21 mouse cellular contexts compared by ENCODE assay signal in genomic region chr6:99734666-99735065, GRCm38 (mm10). TPM values are rescaled to one million over a fixed set of nuclear protein-coding genes. Genes with fewer than 3 reads are reported as not detected.
DNase-seq lines count a peak whose midpoint lies in the region; ATAC-seq and TF ChIP-seq lines count a peak whose summit lies in the region.
"Had no signal": no experiment of that assay in that cellular context is flagged by ENCODE, and none has a peak within 500 bp of the region (broad histone marks: within the 10 kb centered on the region; RNA-seq: fewer than 3 reads in every experiment).

No protein-coding gene starts in this region.

- no peak overlapping the region for H3K27ac ChIP-seq in heart, adult 2 months
- no peak overlapping the region for H3K27ac ChIP-seq in heart, embryonic 11.5 days (ENCODE audit: low read depth, low read length)
- H3K27ac ChIP-seq in thymus, adult 2 months (ENCODE audit: control insufficient read depth, insufficient read depth, low read length): no peak overlapping the region
- no peak overlapping the region for H3K27ac ChIP-seq in midbrain, postnatal 0 days (ENCODE audit: low read depth, low read length)
- H3K27ac ChIP-seq: forebrain, embryonic 15.5 days; hindbrain, embryonic 12.5 days; intestine, embryonic 15.5 days; liver, embryonic 13.5 days; neural tube, embryonic 13.5 days had no signal

- no peaks in the 10 kb centered on the region for H3K27me3 ChIP-seq in heart, adult 2 months (ENCODE audit: control insufficient read depth, insufficient read depth, low read length)
- H3K27me3 ChIP-seq in heart, embryonic 11.5 days (ENCODE audit: control insufficient read depth, insufficient read depth, low read length): no peaks in the 10 kb centered on the region
- no peaks in the 10 kb centered on the region for H3K27me3 ChIP-seq in thymus, adult 2 months (ENCODE audit: control insufficient read depth, insufficient read depth, low read length)
- H3K27me3 ChIP-seq in midbrain, postnatal 0 days (ENCODE audit: insufficient read depth, low read length): no peaks in the 10 kb centered on the region
- H3K27me3 ChIP-seq: forebrain, embryonic 15.5 days; intestine, embryonic 15.5 days had no signal

- peak; percentile 24 to 45 for DNase-seq in heart, adult 2 months
- peak; percentile 60 for DNase-seq in 3T3-L1 (ENCODE audit: low read depth, low spot score)
- peak; percentile 87 for DNase-seq in adrenal gland, adult 2 months
- DNase-seq in heart, postnatal 10 days: peak; percentile 29 to 55
- DNase-seq in thymus, adult 2 months: no peak
- no peak for DNase-seq in midbrain, postnatal 0 days (ENCODE audit: low spot score)
- DNase-seq: cerebellum, adult 8-10 months; left cerebral cortex, postnatal 4 days; liver, embryonic 13.5 days; lung, postnatal 14 days had no signal

- intact Hi-C loops in heart, adult 2 months (cut with DNase I): no loop called here
- intact Hi-C loops in heart, postnatal 10 days (cut with DNase I): no loop called here

- no peaks in the 10 kb centered on the region for H3K4me1 ChIP-seq in heart, adult 2 months (ENCODE audit: control insufficient read depth, insufficient read depth, low read length)
- H3K4me1 ChIP-seq in heart, embryonic 11.5 days (ENCODE audit: control insufficient read depth, insufficient read depth, low read length): no peaks in the 10 kb centered on the region
- no peaks in the 10 kb centered on the region; the same call in 1 of the 2 replicates for H3K4me1 ChIP-seq in thymus, adult 2 months (replicated peaks; ENCODE audit: control insufficient read depth, insufficient read depth, low read length)
- H3K4me1 ChIP-seq in midbrain, postnatal 0 days (ENCODE audit: insufficient read depth, low read length): no peaks in the 10 kb centered on the region
- H3K4me1 ChIP-seq: forebrain, embryonic 15.5 days; hindbrain, embryonic 12.5 days; intestine, embryonic 15.5 days; liver, embryonic 13.5 days; neural tube, embryonic 13.5 days had no signal

- H3K36me3 ChIP-seq in heart, adult 2 months (ENCODE audit: control insufficient read depth, insufficient read depth, low read length): no peaks in the 10 kb centered on the region
- H3K36me3 ChIP-seq in heart, embryonic 11.5 days (ENCODE audit: control insufficient read depth, insufficient read depth, low read length): no peaks in the 10 kb centered on the region
- H3K36me3 ChIP-seq in thymus, adult 2 months (ENCODE audit: control insufficient read depth, insufficient read depth, low read length): no peaks in the 10 kb centered on the region
- H3K36me3 ChIP-seq in midbrain, postnatal 0 days (ENCODE audit: insufficient read depth, low read length): no peaks in the 10 kb centered on the region
- H3K36me3 ChIP-seq: forebrain, embryonic 15.5 days; G1E; hindbrain, embryonic 12.5 days; intestine, embryonic 15.5 days; liver, embryonic 13.5 days; neural tube, embryonic 13.5 days had no signal

- no peaks in the 10 kb centered on the region for H3K79me2 ChIP-seq in heart, adult 2 months (replicated peaks; ENCODE audit: control insufficient read depth, insufficient read depth, low read length)

- ATAC-seq in heart, embryonic 11.5 days (replicated peaks; ENCODE audit: insufficient number of reproducible peaks, low FRiP score, low TSS enrichment): no peak
- ATAC-seq in midbrain, postnatal 0 days (ENCODE audit: low FRiP score): no peak
- ATAC-seq in granulocyte monocyte progenitor cell, adult 5-6 weeks (replicated peaks; ENCODE audit: poor library complexity, severe bottlenecking): no peak
- ATAC-seq: forebrain, embryonic 15.5 days; intestine, embryonic 15.5 days had no signal

- TF ChIP-seq POLR2A in heart, adult 2 months (IDR thresholded peaks at IDR 0.05; ENCODE audit: insufficient read depth, low read depth, low read length): no peak
- no peak for TF ChIP-seq POLR2A in thymus, adult 2 months (IDR thresholded peaks at IDR 0.05; ENCODE audit: control insufficient read depth, extremely low read depth, insufficient read depth, low read length, poor library complexity)

- no peak for TF ChIP-seq CTCF in heart, adult 2 months (IDR thresholded peaks at IDR 0.05)
- TF ChIP-seq CTCF in thymus, adult 2 months (IDR thresholded peaks at IDR 0.05; ENCODE audit: borderline replicate concordance, control insufficient read depth, extremely low read depth, insufficient read depth, low read length, poor library complexity): no peak
- no peak for TF ChIP-seq CTCF in midbrain, postnatal 0 days (IDR thresholded peaks at IDR 0.05)

- 46% methylated on average over 5 of the region's 5 CpGs for WGBS in heart, adult 2 months
- 53% methylated on average over 5 of the region's 5 CpGs for WGBS in heart, embryonic 11.5 days (ENCODE audit: insufficient replicate concordance)
- WGBS in thymus, adult 2 months: 94% methylated on average over 5 of the region's 5 CpGs
- WGBS in midbrain, postnatal 0 days: 83% methylated on average over 5 of the region's 5 CpGs

- H3K9me3 ChIP-seq in heart, embryonic 11.5 days (replicated peaks; ENCODE audit: control insufficient read depth, low read length): no peaks in the 10 kb centered on the region
- no peaks in the 10 kb centered on the region for H3K9me3 ChIP-seq in midbrain, postnatal 0 days (ENCODE audit: low read length)
- H3K9me3 ChIP-seq: forebrain, embryonic 15.5 days; hindbrain, embryonic 12.5 days; intestine, embryonic 15.5 days; liver, embryonic 13.5 days; neural tube, embryonic 13.5 days had no signal

- no peak overlapping the region for H3K9ac ChIP-seq in heart, adult 2 months (ENCODE audit: low read depth, low read length)
- H3K9ac ChIP-seq in heart, embryonic 11.5 days (ENCODE audit: low read depth, low read length): no peak overlapping the region
- no peak overlapping the region for H3K9ac ChIP-seq in midbrain, postnatal 0 days (replicated peaks; ENCODE audit: low read length, poor library complexity, severe bottlenecking)
- H3K9ac ChIP-seq: forebrain, embryonic 15.5 days; hindbrain, embryonic 12.5 days; intestine, embryonic 15.5 days; liver, embryonic 13.5 days; neural tube, embryonic 13.5 days had no signal

- TF ChIP-seq EP300 in heart, adult 2 months (IDR thresholded peaks at IDR 0.05; ENCODE audit: insufficient read depth, low read depth, low read length): no peak

- H3K4me2 ChIP-seq in heart, embryonic 11.5 days: no peak overlapping the region
- H3K4me2 ChIP-seq in midbrain, postnatal 0 days (ENCODE audit: low read depth, low read length, poor library complexity, severe bottlenecking): no peak overlapping the region
- H3K4me2 ChIP-seq: forebrain, embryonic 15.5 days; hindbrain, embryonic 12.5 days; intestine, embryonic 15.5 days; liver, embryonic 13.5 days; neural tube, embryonic 13.5 days had no signal

- no peak overlapping the region for H3K4me3 ChIP-seq in heart, adult 2 months
- H3K4me3 ChIP-seq in heart, embryonic 11.5 days (ENCODE audit: low read depth, low read length): no peak overlapping the region
- H3K4me3 ChIP-seq in thymus, adult 2 months (ENCODE audit: control insufficient read depth, insufficient read depth, low read length): no peak overlapping the region
- no peak overlapping the region for H3K4me3 ChIP-seq in midbrain, postnatal 0 days (ENCODE audit: low read depth, low read length)
- H3K4me3 ChIP-seq: forebrain, embryonic 15.5 days; hindbrain, embryonic 12.5 days; intestine, embryonic 15.5 days; liver, embryonic 13.5 days; neural tube, embryonic 13.5 days had no signal

RNA-seq across cellular contexts. Expression of gene Prok2, which starts 8.5 kb away (rescaled TPM):
- not detected for total RNA-seq in heart, adult 2 months (2021)
- not detected in 2 replicates for polyA plus RNA-seq in heart, adult 2 months (2012; rRNA removed)
- polyA plus RNA-seq in heart, embryonic 11.5 days (2014; fragmentation: Nextera tagmentation; extraction: Ambion mirVana): not detected in 2 replicates
- total RNA-seq in adrenal gland, adult 2 months (2021): not detected
- polyA plus RNA-seq in adrenal gland, adult 2 months (2012; rRNA removed): not detected in 2 replicates
- total RNA-seq in heart, postnatal 10 days (2021): not detected
- 0.08 TPM in 1 of 2 replicates, not detected in the other for polyA plus RNA-seq in thymus, adult 2 months (2012; rRNA removed)
- total RNA-seq in midbrain, postnatal 0 days (2014; rRNA removed): 0.27 TPM in 1 of 2 replicates, not detected in the other
- polyA plus RNA-seq in midbrain, postnatal 0 days (2015; fragmentation: Nextera tagmentation; extraction: Ambion mirVana): 0.82 and 1.3 TPM in 2 replicates
- not detected in 2 replicates for total RNA-seq in granulocyte monocyte progenitor cell, adult 5-6 weeks (2014; fragmentation: Nextera tagmentation)
- total RNA-seq in granulocyte monocyte progenitor cell, adult 5-6 weeks (2017): not detected in 2 replicates
- total RNA-seq: megakaryocyte-erythroid progenitor cell, adult 5-6 weeks; monocyte, adult 5-6 weeks had no signal
- polyA plus RNA-seq: G1E; gonadal fat pad, adult 2 months; liver, embryonic 13.5 days; neural tube, embryonic 13.5 days; stomach, embryonic 14.5 days had no signal

RNA-seq across cellular contexts. Expression of gene Gpr27, which starts 42.2 kb away (rescaled TPM):
- total RNA-seq in heart, adult 2 months (2021): 1 to 10 TPM; 6.3 to 6.8 TPM
- 5.7 and 5.8 TPM in 2 replicates for polyA plus RNA-seq in heart, adult 2 months (2012; rRNA removed)
- 1.2 and 1.4 TPM in 2 replicates for polyA plus RNA-seq in heart, embryonic 11.5 days (2014; fragmentation: Nextera tagmentation; extraction: Ambion mirVana)
- total RNA-seq in adrenal gland, adult 2 months (2021): 1 to 10 TPM; 2.1 to 4.3 TPM
- 6.6 and 6.7 TPM in 2 replicates for polyA plus RNA-seq in adrenal gland, adult 2 months (2012; rRNA removed)
- 1 to 10 TPM; 3.1 to 4.7 TPM for total RNA-seq in heart, postnatal 10 days (2021)
- 2.1 and 2.6 TPM in 2 replicates for polyA plus RNA-seq in thymus, adult 2 months (2012; rRNA removed)
- 110 and 114 TPM in 2 replicates for total RNA-seq in midbrain, postnatal 0 days (2014; rRNA removed)
- 26.0 and 27.8 TPM in 2 replicates for polyA plus RNA-seq in midbrain, postnatal 0 days (2015; fragmentation: Nextera tagmentation; extraction: Ambion mirVana)
- total RNA-seq in granulocyte monocyte progenitor cell, adult 5-6 weeks (2014; fragmentation: Nextera tagmentation): not detected in 2 replicates
- 0.09 TPM in 1 of 2 replicates, not detected in the other for total RNA-seq in granulocyte monocyte progenitor cell, adult 5-6 weeks (2017)
- total RNA-seq: megakaryocyte-erythroid progenitor cell, adult 5-6 weeks; monocyte, adult 5-6 weeks had no signal
- polyA plus RNA-seq: G1E had no signal

Comparison
In these comparisons a context has a peak if more than half of its experiments do, and no peak if none do; other contexts are left out.
1. DNase-seq: peak in heart, adult 2 months (2 of 2), 3T3-L1 (single experiment), adrenal gland, adult 2 months (single experiment) and heart, postnatal 10 days (2 of 2); none in thymus, adult 2 months (single experiment) and midbrain, postnatal 0 days (single experiment).
2. RNA of gene Gpr27, which starts 42.2 kb away (total RNA-seq): 110 to 114 TPM in midbrain, postnatal 0 days; 6.3 to 6.8 TPM in heart, adult 2 months, 3.1 to 4.7 TPM in heart, postnatal 10 days, 2.1 to 4.3 TPM in adrenal gland, adult 2 months and 0.09 TPM in granulocyte monocyte progenitor cell, adult 5-6 weeks; every median in the first group is over 10 times any median in the second.